Mouse (Mus musculus) forebrain, embryonic 12.5 days (tissue): ENCODE data around the gene Ano6. TPM values are rescaled to one million over a fixed set of nuclear protein-coding genes. Genes with fewer than 3 reads are reported as not detected.

Source experiments
- ATAC-seq: fragments of 200-750 bp; cut with Nextera tagmentation; 2 replicates; pipeline ENCODE4 v1.8.0; 2017; ENCODE audit warnings: moderate TSS enrichment; ENCODE audit not compliant: low FRiP score
- H3K27ac ChIP-seq: fragments of 300-500 bp; sonication (generic); 2 replicates; pipeline ENCODE4 v1.5.1; 2016; ENCODE audit warnings: mild to moderate bottlenecking
- H3K27me3 ChIP-seq: fragments of 300-500 bp; sonication (generic); 2 replicates; pipeline ENCODE4 v1.6.1; 2016; ENCODE audit warnings: mild to moderate bottlenecking
- H3K36me3 ChIP-seq: fragments of 300-500 bp; sonication (generic); replicated peaks from 2 replicates; pipeline ENCODE4 v1.6.1; 2016; ENCODE audit warnings: mild to moderate bottlenecking
- H3K4me1 ChIP-seq: fragments of 300-500 bp; sonication (generic); 2 replicates; pipeline ENCODE4 v1.6.1; 2016
- H3K4me2 ChIP-seq: fragments of 300-500 bp; sonication (generic); 2 replicates; pipeline ENCODE4 v1.6.1; 2016; ENCODE audit warnings: mild to moderate bottlenecking, moderate library complexity
- H3K4me3 ChIP-seq: fragments of 300-500 bp; sonication (generic); replicated peaks from 2 replicates; pipeline ENCODE4 v1.5.1; 2016; ENCODE audit warnings: mild to moderate bottlenecking
- H3K9ac ChIP-seq: fragments of 300-500 bp; sonication (generic); 2 replicates; pipeline ENCODE4 v1.6.1; 2016; ENCODE audit warnings: mild to moderate bottlenecking
- H3K9me3 ChIP-seq: fragments of 300-500 bp; sonication (generic); 2 replicates; pipeline ENCODE4 v1.6.1; 2016
- WGBS: fragments of 180-500 bp; shearing (Covaris S2); methylation state at CpG from one replicate; pipeline ENCODE4 v1.1.7; 2016; 5-methylcytosine and 5-hydroxymethylcytosine counted together
- polyA plus RNA-seq: library from polyadenylated mRNA; unstranded; fragments of >200 nt; fragmentation: Nextera tagmentation; extraction: Ambion mirVana; gene quantifications from 2 replicates; pipeline ENCODE4 v1.2.1, GENCODE M21; 2016

The Ano6 gene
- polyA plus RNA-seq, 1 experiment from 2014 or later: 36.3 TPM

DNA sequence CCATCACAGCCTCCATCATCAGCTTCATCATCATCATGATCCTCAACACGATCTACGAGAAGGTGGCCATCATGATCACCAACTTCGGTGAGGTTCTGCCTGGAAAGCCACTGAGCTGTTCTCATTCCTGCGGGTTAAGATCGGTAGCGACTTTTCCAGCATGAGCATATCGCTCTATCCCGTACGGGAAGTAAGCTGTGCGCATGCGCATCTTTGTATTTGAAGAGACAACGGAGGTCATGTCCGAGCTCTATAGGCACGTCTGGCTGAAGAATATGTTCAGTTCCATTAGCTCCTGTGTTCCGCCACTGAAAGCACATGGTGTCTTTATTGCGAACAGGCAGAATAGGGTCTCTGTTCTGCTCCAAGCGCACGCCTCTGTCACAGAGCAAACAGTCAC is 157.8 kb downstream of the Ano6 start:
- no peaks in the 10 kb centered on the region for H3K9me3 ChIP-seq
- H3K9ac ChIP-seq: no peak overlapping the region
- no peak overlapping the region for H3K4me2 ChIP-seq
- H3K4me3 ChIP-seq: no peak overlapping the region
- no peak overlapping the region for H3K27ac ChIP-seq
- WGBS: 95% methylated on average over 18 of the region's 18 CpGs
- H3K4me1 ChIP-seq: peaks cover 16% of the 10 kb centered on the region
- no peaks in the 10 kb centered on the region for H3K27me3 ChIP-seq
- H3K36me3 ChIP-seq: peaks cover 27% of the 10 kb centered on the region
- no peak for ATAC-seq

DNA sequence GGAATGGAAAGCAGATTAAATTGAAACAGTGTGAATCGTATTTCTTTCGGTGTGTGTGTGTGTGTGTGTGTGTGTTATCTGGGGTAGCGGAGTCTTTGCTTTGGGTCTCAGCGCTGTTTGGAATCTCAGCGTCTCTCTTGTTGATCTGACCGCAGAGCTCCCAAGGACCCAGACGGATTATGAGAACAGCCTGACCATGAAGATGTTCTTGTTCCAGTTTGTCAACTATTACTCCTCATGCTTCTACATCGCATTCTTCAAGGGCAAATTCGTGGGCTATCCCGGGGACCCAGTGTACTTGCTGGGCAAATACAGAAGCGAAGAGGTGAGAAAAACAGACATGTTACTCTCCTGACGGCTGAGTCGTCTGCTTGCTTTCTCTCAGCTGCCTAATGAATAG is 158.7 kb downstream of the Ano6 start:
- H3K9me3 ChIP-seq: no peaks in the 10 kb centered on the region
- peaks cover 27% of the 10 kb centered on the region for H3K36me3 ChIP-seq
- no peak overlapping the region for H3K4me3 ChIP-seq
- H3K4me2 ChIP-seq: no peak overlapping the region
- ATAC-seq: no peak
- no peak overlapping the region for H3K27ac ChIP-seq
- WGBS: 94% methylated on average over 13 of the region's 13 CpGs
- H3K9ac ChIP-seq: no peak overlapping the region
- H3K27me3 ChIP-seq: no peaks in the 10 kb centered on the region
- peaks cover 16% of the 10 kb centered on the region for H3K4me1 ChIP-seq

DNA sequence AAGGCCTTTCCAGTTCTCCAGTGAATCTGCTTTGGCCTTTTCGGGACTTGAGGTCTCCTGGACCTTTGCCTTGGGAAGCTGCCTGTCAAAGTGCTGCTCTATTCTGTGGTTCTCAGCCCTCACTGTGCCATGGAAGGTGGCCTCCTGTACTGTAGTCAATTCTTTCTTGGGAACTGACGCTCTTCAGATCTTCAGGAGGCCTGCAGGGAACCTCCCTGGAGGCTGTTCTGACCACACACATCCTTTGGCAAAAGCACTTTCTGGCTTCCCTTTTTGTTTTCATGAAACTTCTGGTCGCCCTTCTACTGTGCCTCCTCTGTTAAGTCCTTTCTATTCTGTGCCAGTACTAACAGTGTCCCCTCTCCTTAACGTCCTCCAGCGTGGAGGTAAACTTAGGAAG is 160.9 kb downstream of the Ano6 start:
- no peak for ATAC-seq
- Histone ChIP-seq H3K27ac (no peak overlapping the region; the same call in 1 of the 2 replicates), H3K9me3 (no peaks in the 10 kb centered on the region), H3K4me3 (no peak overlapping the region), H3K4me1 (peaks cover 5% of the 10 kb centered on the region), H3K36me3 (peaks cover 31% of the 10 kb centered on the region), H3K4me2 (no peak overlapping the region), H3K9ac (no peak overlapping the region), H3K27me3 (no peaks in the 10 kb centered on the region)
- 54% methylated on average over 5 of the region's 5 CpGs for WGBS

DNA sequence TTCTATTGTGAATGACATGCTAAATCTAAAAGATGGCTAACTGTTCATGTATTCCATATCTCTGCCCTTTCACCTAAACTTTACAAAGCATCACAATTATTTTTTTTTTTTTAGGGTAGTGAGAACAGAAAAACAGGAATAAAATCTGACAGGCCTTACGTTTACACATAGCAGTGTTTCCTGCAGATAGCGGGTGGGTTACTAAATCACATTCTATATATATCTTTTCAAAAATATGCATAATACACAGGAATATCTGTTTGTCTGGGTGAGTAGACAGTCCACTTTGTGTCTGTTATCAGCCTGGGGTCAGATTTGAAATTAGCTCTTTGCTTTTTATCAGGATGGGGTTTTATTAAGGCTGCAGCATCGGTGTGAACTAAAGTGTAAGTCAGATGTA is 166.0 kb downstream of the Ano6 start:
- no peaks in the 10 kb centered on the region for H3K4me1 ChIP-seq
- H3K9me3 ChIP-seq: no peaks in the 10 kb centered on the region
- no peak overlapping the region for H3K4me2 ChIP-seq
- no peak for ATAC-seq
- WGBS: 91% methylated on average over 3 of the region's 3 CpGs
- no peak overlapping the region for H3K9ac ChIP-seq
- no peak overlapping the region for H3K4me3 ChIP-seq
- no peaks in the 10 kb centered on the region for H3K27me3 ChIP-seq
- peaks cover 13% of the 10 kb centered on the region; the same call in 1 of the 2 replicates for H3K36me3 ChIP-seq
- H3K27ac ChIP-seq: no peak overlapping the region

DNA sequence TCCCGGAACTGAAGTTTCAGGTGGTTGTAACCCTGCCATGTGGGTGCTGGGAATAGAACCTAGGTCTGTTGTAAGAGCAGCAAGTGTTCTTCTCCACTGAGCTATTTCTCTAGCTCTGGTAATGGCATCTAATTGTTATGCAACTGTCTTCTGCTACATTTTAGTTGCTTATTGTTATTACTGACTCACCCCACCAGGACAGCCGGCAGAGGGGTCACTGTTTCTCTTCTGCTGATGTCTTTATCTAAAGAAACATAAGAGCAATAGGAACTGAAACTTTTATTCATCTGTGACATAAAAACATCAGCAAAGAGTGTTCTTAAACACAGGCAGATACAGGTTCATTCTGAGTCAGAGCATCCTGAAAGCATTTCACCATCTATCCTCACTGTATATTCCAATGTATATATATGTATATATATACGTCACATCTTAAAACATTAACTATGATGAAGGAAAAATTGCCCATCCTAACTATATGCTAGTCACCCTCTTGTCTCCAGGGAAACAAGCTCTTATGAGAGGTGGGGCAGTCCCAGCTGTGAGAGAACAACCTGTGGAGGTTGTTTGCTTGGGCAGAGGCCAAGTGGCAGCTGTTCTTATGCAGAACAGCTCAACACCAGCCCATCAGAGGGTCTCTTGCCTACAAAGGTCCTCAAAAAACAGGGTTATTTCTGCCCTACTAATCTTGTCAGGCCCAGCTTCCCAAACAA is 171.9 kb downstream of the Ano6 start:
- no peaks in the 10 kb centered on the region for H3K9me3 ChIP-seq
- no peaks in the 10 kb centered on the region for H3K27me3 ChIP-seq
- H3K4me3 ChIP-seq: no peak overlapping the region
- H3K9ac ChIP-seq: no peak overlapping the region
- ATAC-seq: no peak
- H3K36me3 ChIP-seq: peaks cover 8% of the 10 kb centered on the region; the same call in 1 of the 2 replicates
- H3K4me1 ChIP-seq: peaks cover 20% of the 10 kb centered on the region
- no peak overlapping the region for H3K27ac ChIP-seq
- 97% methylated on average over 3 of the region's 3 CpGs for WGBS
- no peak overlapping the region for H3K4me2 ChIP-seq

DNA sequence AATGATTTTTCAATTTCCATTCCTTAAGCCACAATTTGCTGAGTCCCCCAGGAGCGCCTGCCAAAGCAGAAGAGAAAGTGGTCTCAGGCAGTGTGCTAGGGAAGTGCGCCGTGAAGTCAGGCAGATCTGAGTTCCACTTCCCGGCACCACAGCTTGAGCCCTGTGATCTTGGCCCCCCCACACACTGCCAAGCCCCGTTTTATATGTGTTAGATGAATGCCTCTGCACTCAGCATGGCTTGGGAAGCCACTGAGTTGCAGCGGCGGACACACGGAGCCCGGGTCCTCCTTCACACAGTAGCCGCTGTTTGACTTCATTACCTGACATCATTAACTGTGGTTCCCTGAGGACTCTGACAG is 172.5 kb downstream of the Ano6 start:
- Histone ChIP-seq H3K27ac (no peak overlapping the region), H3K4me2 (no peak overlapping the region), H3K36me3 (peaks cover 12% of the 10 kb centered on the region; the same call in 1 of the 2 replicates), H3K4me3 (no peak overlapping the region), H3K27me3 (no peaks in the 10 kb centered on the region), H3K9me3 (no peaks in the 10 kb centered on the region), H3K4me1 (peaks cover 20% of the 10 kb centered on the region), H3K9ac (no peak overlapping the region)
- WGBS: 79% methylated on average over 10 of the region's 10 CpGs
- ATAC-seq: no peak

DNA sequence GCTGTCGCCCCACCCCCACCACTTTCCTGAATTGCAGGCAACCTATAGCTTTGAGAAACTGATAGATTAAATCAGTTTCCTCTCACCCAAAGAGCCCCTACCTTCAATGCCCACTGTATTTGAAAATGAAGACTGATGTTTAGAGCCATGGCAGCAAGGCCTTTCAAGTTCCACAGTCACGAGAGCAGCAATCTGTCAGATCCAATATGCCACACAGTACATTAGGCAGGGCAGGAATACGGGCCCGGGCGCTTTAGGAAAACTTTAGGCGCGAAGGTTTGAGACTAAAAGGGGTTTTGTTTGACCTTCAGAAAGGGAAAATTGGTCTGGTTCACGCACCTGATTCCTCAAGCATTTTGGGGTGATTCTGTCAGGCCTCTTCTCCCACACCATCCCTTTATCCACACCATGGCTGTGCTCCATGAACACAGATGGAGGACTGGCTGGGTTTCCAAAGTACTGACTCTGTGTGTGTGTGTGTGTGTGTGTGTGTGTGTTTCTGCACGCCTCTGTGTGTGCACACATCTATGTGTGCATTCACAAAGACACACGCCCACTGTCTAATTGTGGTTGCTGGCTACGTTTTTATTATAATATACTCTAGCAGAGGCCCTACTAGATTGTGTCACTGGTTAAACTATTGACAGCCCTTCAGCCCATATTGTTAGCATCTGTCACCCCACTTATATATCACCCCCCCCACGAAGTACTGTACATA is 173.0 kb downstream of the Ano6 start:
- Histone ChIP-seq H3K4me3 (no peak overlapping the region), H3K4me2 (no peak overlapping the region), H3K27me3 (no peaks in the 10 kb centered on the region), H3K9me3 (no peaks in the 10 kb centered on the region), H3K9ac (no peak overlapping the region), H3K36me3 (peaks cover 6% of the 10 kb centered on the region; the same call in 1 of the 2 replicates), H3K4me1 (peaks cover 20% of the 10 kb centered on the region), H3K27ac (peak overlapping the region; percentile 25)
- ATAC-seq: no peak
- 83% methylated on average over 12 of the region's 12 CpGs for WGBS

DNA sequence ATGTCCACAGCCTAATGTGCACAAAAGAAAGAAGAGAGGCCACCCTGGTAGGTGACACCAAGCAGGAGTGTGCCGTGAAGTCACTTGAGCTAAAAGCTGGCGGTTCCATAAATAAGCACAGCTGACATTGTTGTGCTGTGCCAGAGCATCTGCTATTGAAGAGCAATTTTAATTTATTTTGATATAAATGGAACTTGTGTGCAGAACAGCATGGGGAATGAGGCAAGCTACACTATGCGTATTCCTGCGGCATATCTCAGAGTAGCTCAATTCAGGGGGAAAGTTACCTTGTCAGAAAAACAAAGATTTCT is 173.6 kb downstream of the Ano6 start:
- Histone ChIP-seq H3K4me3 (no peak overlapping the region), H3K9me3 (no peaks in the 10 kb centered on the region), H3K27ac (peak overlapping the region; percentile 25), H3K9ac (no peak overlapping the region), H3K36me3 (peaks cover 4% of the 10 kb centered on the region; the same call in 1 of the 2 replicates), H3K4me2 (no peak overlapping the region), H3K4me1 (peaks cover 20% of the 10 kb centered on the region), H3K27me3 (no peaks in the 10 kb centered on the region)
- 65% methylated on average over 4 of the region's 4 CpGs for WGBS
- peak; percentile 49; the same call in 1 of the 2 replicates for ATAC-seq

DNA sequence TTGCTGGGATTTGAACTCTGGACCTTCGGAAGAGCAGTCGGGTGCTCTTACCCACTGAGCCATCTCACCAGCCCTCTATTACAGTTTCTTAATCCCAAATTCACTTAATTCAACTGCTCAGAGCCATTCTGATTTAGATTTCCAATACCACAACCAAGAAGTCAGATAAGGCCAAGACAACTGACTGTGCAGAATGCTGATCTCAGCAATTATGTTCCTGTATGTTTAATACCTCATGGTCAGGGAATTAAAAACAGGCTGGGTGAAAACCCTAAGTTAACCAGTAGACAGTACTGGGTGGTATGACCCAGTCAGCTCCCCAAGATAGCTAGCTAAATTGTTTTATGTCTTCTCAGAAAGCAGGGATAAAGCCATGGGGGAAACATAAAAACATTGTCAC is 176.3 kb downstream of the Ano6 start:
- H3K36me3 ChIP-seq: peaks cover 13% of the 10 kb centered on the region
- no peaks in the 10 kb centered on the region for H3K27me3 ChIP-seq
- H3K9me3 ChIP-seq: no peaks in the 10 kb centered on the region
- ATAC-seq: no peak
- no peak overlapping the region for H3K4me2 ChIP-seq
- peaks cover 20% of the 10 kb centered on the region for H3K4me1 ChIP-seq
- H3K9ac ChIP-seq: no peak overlapping the region
- no peak overlapping the region for H3K27ac ChIP-seq
- WGBS: 95% methylated on average over 2 of the region's 2 CpGs
- no peak overlapping the region for H3K4me3 ChIP-seq

DNA sequence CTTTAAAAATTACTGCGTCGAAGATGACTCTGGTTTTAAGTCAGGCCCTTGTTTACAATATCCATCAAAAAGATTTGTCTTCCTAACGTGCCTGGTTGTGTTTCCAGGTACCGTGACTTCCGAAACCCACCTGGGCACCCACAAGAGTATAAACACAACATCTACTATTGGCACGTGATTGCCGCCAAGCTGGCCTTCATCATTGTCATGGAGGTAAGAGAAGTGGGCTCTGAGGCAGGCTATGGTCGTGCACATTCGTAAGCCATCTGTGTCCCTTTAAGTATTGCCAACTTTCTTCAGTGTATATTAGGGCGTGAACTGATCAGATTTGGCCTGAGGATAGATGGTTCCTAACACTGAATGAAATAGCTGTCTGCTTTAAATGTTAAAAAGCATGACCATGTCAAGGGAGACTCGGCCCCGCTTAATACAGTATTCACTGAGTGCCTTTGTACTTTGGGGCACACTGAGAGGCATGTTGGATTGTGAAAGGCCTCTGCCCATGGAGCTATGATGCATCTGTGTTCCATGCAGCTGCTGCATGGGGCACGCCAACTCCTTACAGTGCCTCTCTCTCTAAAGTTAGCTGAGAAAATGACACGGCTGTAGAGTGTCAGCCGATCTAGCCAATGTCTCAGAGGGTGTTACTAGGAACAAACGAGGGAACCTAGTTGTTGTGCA is 177.0 kb downstream of the Ano6 start:
- Histone ChIP-seq H3K4me1 (peaks cover 20% of the 10 kb centered on the region), H3K4me3 (no peak overlapping the region), H3K9ac (no peak overlapping the region), H3K36me3 (peaks cover 20% of the 10 kb centered on the region), H3K27me3 (no peaks in the 10 kb centered on the region), H3K9me3 (no peaks in the 10 kb centered on the region), H3K4me2 (no peak overlapping the region), H3K27ac (no peak overlapping the region)
- no peak for ATAC-seq
- WGBS: 93% methylated on average over 16 of the region's 16 CpGs

DNA sequence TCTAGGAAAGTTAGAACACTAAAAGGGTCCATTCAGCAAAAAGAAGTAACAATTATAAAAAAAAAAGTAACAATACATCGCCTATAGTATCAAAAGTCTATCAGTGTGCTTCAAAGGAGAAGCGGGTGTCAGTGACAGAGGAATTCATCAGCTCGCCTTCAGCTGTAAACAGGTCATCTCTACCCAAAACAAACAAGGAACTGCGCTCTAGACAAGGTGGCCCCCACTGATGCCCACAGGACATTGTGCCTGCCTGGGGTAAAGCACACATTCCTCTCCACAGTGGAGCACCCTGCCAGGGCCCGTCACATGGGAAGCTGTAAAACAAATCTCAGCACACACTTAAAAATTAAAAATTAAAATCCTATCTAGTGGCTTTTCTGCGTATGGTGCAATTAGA is 179.0 kb downstream of the Ano6 start:
- no peak overlapping the region for H3K9ac ChIP-seq
- no peak overlapping the region for H3K27ac ChIP-seq
- H3K4me2 ChIP-seq: no peak overlapping the region
- H3K27me3 ChIP-seq: no peaks in the 10 kb centered on the region
- H3K36me3 ChIP-seq: peaks cover 36% of the 10 kb centered on the region
- WGBS: 90% methylated on average over 6 of the region's 6 CpGs
- H3K4me3 ChIP-seq: no peak overlapping the region
- peaks cover 4% of the 10 kb centered on the region; the same call in 1 of the 2 replicates for H3K4me1 ChIP-seq
- ATAC-seq: no peak
- no peaks in the 10 kb centered on the region for H3K9me3 ChIP-seq

DNA sequence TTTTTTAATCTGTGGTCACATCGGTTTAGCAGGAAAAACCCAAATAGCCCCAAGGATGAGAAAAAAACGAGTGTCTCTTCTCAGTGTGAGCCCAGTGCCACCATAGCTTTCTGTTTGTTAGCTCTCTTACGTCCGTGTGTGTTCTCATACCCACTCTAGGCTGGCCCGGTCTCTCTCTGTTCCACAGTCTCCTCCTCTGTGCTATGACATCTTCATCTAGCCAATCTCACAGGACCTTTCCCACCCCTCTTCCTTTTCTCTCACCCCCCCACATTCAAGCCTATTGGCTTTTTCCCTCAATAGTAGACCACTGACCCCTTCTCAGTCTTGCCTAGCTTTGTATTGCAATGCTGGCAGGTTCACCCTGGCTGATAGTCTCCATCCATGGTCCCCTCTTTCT is 179.5 kb downstream of the Ano6 start:
- 90% methylated on average over 5 of the region's 5 CpGs for WGBS
- Histone ChIP-seq H3K4me1 (no peaks in the 10 kb centered on the region), H3K4me2 (no peak overlapping the region), H3K4me3 (no peak overlapping the region), H3K36me3 (peaks cover 36% of the 10 kb centered on the region), H3K27me3 (no peaks in the 10 kb centered on the region), H3K27ac (no peak overlapping the region), H3K9me3 (no peaks in the 10 kb centered on the region), H3K9ac (no peak overlapping the region)
- ATAC-seq: no peak
